Mouse (Mus musculus): ENCODE results near the gene Ripor1.

GRCm38 (mm10) chr8:105592431-105592830 lies 12.6 kb upstream of the Ripor1 start:
- no peak for TF ChIP-seq CTCF (conservative IDR thresholded peaks at IDR 0.05; ENCODE audit: insufficient read depth, insufficient read length, low read depth, low read length)
- no peak for TF ChIP-seq POLR2A (IDR thresholded peaks at IDR 0.05; ENCODE audit: low read depth, low read length)
